Mouse (Mus musculus): ENCODE measurements around the gene Enox1.

DNA sequence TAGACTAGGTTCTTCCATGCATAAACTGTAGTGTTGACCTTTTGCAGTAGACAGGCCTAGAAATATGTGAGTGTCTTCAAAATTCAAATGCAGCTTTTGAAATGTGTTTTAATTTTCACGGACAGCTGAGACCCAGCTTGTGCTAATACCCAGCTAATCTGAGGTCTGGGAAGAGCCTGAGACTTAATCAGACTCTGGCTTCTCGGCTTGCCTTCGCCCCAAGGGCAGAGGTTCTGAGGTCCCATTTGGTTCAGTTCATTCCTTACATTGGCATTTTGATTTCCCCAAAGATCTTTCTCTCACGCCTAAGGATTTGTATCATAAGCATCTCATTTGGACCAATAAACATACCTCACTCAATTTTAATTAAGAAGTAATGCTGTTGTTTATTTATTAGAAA lies 321.1 kb downstream of the Enox1 start:
- TF ChIP-seq POLR2A (IDR thresholded peaks at IDR 0.05; ENCODE audit: low read depth, low read length) (no peak), CTCF (conservative IDR thresholded peaks at IDR 0.05; ENCODE audit: insufficient read depth, insufficient read length, low read depth, low read length) (no peak)

All from kidney, adult 2 months (tissue).